Mouse (Mus musculus): ENCODE measurements around the gene Fgf2.

DNA sequence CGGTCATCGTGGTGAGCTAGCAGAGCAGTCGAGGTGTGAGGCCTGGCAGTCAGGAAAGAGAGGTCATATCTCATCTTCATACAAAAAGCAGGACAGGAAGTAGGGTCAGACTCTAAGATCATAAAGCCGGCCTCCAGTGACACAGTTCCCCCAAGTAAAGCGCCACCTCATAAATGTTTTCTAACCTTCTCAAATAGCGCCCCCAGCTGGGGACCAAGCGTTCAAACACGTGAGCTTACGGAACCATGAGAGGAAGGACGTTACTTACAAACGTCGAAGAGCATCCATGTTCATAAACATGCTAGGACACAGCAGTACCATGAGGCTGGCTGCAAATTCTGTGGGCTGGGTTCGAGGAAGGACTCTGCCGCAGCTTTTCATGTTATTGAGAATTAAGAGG, 31.1 kb downstream of the Fgf2 start:
- TF ChIP-seq CTCF (IDR thresholded peaks at IDR 0.05; ENCODE audit: low read depth) (peak; percentile 44), EP300 (IDR thresholded peaks at IDR 0.05; ENCODE audit: low read depth) (no peak)
